Mouse (Mus musculus) lung, adult 2 months (tissue): ENCODE measurements around the gene Vasn. TPM values are rescaled to one million over a fixed set of nuclear protein-coding genes. Genes with fewer than 3 reads are reported as not detected.
A peak's percentile ranks its signal among the peaks of the same experiment; 100 is the strongest.

Experiments used
- DNase-seq: peaks from one replicate; pipeline ENCODE4 v3.0.0; 2022
- H3K4me1 ChIP-seq: fragments of 200-500 bp; 2 replicates; pipeline ENCODE4 v1.6.1; 2011; ENCODE audit warnings: low read length; ENCODE audit not compliant: control insufficient read depth, insufficient read depth
- H3K4me3 ChIP-seq: fragments of 200-500 bp; replicated peaks from 2 replicates; pipeline ENCODE3; 2011; ENCODE audit warnings: low read depth, mild to moderate bottlenecking, control low read depth, low read length; ENCODE audit errors: extremely low read depth
- CTCF ChIP-seq: fragments of 200-500 bp; IDR thresholded peaks from 2 replicates; pipeline ENCODE4 v1.5.1; 2011; ENCODE audit warnings: mild to moderate bottlenecking, low read length, control low read depth; ENCODE audit not compliant: insufficient read depth
- POLR2A ChIP-seq: fragments of 200-500 bp; IDR thresholded peaks from 2 replicates; pipeline ENCODE4 v1.6.1; 2011; ENCODE audit warnings: low read depth, mild to moderate bottlenecking, control low read depth, low read length, borderline replicate concordance; ENCODE audit errors: extremely low read depth
- whole genome bisulfite sequencing: fragments of 180-500 bp; shearing (Covaris S2); methylation state at CpG from one replicate; pipeline ENCODE4 v1.1.7; 2018; 5-methylcytosine and 5-hydroxymethylcytosine counted together
- polyA plus RNA-seq: library from polyadenylated mRNA; depleted of rRNA; stranded (reverse); fragments of >200 nt; gene quantifications from 2 replicates; pipeline ENCODE4 v1.2.3, GENCODE M21; 2012; rRNA removed

The Vasn gene
- 86.4 and 91.1 TPM in 2 replicates for polyA plus RNA-seq

DNA sequence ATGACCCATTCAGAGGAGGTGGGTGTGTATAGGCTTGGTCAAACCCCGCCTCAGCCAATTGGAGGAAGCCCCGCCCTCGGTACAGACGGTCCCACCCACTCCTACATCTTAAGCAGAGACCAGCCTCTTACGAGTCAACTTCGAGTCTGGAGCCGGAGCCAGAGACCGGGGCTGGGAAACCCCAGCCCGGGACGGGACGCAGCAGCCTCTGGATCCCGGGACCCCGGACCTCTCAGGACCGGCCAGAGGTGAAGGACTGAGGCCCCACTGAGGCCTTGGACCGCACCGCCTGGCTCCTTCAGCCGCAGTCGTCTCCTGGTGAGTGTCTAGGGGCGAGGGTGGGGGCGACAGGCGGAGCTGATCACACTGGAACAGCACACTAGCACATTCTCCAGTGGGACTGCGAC lies at the start of gene Vasn, which contains the start of gene Dnaja3:
Gene Vasn (plus strand): TSS at position 111 of the 407 bp plus-strand sequence.
Gene Dnaja3 (plus strand): TSS at position 159 of the 407 bp plus-strand sequence.
- DNase-seq = peak; percentile 91
- peaks cover 38% of the 10 kb centered on the region for H3K4me1 ChIP-seq
- TF ChIP-seq POLR2A (peak; percentile 91; the same call in 1 of the 2 replicates), CTCF (no peak)
- peak within 1 kb of the TSS; percentile 91 for H3K4me3 ChIP-seq
- 6% methylated on average over 22 of the region's 22 CpGs for WGBS

DNA sequence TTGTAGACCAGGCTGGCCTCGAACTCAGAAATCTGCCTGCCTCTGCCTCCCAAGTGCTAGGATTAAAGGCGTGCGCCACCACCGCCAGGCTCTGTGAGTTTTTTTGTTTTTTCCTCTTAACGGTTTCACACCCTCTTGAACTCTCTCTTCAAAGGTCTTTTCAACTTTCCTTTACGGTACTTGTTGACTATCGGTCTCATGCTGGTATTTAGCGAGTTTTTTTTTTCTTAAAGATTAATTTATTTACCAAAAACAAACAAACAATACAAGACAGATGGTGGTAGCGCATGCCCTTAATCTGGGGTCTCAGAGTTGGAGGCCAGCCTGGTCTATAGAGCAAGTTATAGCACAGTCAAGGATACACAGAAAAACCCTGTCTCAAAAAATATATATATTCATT lies 49.5 kb upstream of the Vasn start:
- TF ChIP-seq POLR2A (no peak), CTCF (no peak)
- H3K4me1 ChIP-seq = peaks cover 20% of the 10 kb centered on the region
- no peak overlapping the region for H3K4me3 ChIP-seq
- WGBS = 92% methylated on average over 9 of the region's 9 CpGs
- no peak for DNase-seq

DNA sequence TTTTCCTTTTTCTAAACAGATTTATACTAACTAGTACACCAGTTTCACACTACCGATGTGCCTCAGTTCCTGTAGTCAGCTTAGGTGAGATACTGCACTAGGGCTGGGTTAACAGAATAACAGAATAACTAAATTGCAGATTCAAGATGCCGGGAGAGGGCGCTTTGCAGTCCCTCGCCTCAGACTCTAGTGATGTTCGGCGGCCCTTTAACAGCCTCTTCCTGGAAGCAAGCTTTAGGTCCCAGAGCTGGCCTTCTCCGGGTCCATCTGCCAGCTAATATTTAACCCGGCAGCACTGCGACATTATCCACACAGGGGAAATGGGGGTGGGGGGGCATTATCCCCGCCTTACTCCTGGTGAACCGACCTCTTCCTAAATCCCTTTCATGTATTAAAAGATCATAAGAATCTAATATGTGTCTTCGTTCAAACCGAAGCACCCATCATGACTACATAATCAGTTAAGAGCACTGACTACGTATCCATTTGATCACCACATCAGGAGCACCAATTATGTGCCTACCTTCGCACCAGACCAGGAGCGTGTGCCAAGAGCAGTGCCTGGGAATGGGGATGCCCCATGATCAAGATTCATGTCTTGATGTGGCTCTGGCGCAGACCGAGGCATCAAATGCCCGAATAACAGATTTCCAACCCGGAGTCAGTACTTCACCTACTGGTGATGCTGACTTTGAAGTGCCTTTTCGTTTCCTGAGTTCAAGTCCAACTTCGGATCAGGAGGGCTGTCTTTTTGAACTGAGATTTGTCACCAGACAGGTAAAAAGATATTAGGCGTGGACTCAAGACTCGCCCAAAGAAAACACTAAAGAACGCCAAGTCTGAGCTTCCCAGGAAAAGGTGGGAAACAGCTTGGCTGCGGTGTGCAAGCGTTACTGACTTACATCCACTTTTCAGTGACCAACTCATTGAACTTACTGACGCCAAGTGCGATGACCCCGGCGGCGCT lies 46.5 kb upstream of the Vasn start:
- WGBS = 19% methylated on average over 32 of the region's 32 CpGs
- TF ChIP-seq POLR2A (no peak), CTCF (peak; percentile 47)
- peaks cover 18% of the 10 kb centered on the region for H3K4me1 ChIP-seq
- peak overlapping the region; percentile 50 for H3K4me3 ChIP-seq
- DNase-seq = peak; percentile 61

DNA sequence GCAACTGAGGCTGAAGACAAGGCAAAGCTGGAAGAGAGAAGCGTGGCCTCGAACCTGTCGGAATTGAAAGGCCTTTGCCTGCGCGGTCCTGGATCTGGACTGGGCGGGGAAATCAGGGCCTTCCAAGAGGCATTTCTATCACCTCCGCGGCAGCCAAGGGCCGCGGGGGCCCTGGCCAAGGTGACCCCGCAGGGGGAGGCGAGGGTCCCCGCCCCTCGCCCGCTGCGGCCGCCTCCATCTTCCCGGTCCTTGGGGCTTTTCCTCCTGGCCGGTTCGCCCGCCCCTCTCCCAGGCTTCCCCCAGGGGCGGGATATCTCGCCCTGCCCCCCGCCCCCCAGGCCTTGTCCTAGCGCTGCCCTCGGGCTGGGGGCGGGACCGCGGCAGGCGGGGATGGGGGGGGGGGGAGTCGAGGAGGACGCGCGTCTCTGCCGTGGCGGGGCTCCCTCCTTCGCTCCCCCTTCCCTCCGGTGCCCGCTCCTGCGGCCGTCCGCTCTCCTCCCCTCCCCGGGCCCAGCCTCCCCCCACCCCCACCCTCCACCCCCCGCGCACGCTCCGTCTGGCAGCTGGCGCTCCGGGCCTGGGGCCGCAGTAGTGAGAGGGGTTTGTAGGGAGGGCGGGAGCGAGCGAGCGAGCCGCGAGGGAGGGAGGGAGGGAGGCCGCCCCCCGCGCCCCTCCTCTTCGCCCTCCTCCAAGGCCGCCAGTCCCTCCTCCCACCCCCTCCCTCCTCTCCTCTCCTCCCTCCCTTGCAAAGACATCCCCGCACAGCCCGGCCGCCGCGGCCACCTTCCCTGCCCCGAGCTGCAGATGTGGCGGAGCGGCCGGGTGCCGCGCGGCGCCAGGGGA lies 45.5 kb upstream of the Vasn start, which contains the start of gene Glis2:
Gene Glis2 (plus strand): TSS at position 743 of the 843 bp plus-strand sequence.
- peak; percentile 65 for DNase-seq
- WGBS = 1% methylated on average over 21 of the region's 74 CpGs
- peaks cover 18% of the 10 kb centered on the region for H3K4me1 ChIP-seq
- peak within 1 kb of the TSS; percentile 85 for H3K4me3 ChIP-seq
- TF ChIP-seq POLR2A (peak; percentile 45; the same call in 1 of the 2 replicates), CTCF (no peak)

DNA sequence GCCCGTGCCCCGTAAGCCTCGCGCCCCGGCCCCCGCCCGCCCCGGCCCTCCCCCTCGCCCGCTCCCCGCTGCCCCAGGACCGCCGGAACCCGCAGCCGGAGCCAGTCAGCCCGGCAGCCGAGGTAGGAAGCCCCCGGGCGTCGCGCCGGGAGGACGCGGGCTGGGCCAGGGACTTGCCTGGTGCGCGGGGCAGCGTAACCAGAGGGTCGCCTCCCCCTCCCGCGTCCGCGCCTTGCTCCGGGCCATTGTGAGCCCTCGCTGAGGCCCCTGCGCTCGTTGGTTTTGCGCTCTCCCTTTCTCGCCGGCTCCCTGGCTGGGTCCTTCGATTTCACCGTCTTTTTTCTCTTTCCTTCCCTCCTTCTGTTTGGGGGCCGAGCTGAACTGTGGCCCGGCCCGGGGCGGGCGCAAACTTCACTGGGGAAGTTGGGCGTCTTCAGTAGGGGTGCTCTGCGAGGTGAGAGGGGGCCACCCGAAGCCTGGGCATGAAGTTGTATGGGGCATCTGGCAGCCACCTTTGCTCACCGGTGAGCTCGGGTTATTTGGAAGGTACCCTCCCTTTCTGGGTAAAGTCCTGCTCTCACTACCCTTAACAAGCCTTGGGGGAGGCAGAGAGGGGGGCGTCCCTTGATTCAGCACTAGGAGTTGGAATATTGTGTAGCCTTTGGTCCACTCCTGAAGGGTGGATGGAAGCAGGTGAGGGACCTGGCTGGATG lies 44.8 kb upstream of the Vasn start:
- Histone ChIP-seq H3K4me1 (peaks cover 18% of the 10 kb centered on the region), H3K4me3 (peak overlapping the region; percentile 85)
- DNase-seq = no peak
- under 1% methylated on average over 47 of the region's 52 CpGs for whole genome bisulfite sequencing
- TF ChIP-seq POLR2A = no peak
- no peak for TF ChIP-seq CTCF

DNA sequence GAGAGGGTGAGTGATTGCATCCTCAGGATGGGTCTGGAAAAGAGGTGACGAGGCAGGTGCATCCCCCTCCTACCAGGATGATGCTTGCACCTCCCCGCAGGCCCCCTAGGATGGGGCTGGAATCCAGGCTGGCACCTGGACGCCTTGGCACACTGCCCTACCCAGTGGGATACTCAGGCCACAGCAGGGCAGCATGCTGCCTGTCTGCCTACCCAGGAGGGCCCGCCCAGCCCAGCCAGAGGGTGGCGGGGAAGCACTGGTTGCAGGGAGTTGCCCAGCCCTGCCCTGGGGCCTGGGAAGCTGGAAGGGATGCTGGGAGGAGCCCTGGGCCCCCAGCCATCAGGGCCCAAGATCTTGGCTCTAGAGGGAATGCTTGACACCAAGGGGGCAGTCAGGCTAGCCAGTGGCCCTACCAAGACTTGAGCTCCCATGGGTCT lies 44.2 kb upstream of the Vasn start:
- 21% methylated on average over 5 of the region's 5 CpGs for WGBS
- Histone ChIP-seq H3K4me1 (peaks cover 18% of the 10 kb centered on the region), H3K4me3 (peak overlapping the region; percentile 85)
- no peak for TF ChIP-seq CTCF
- DNase-seq = peak; percentile 60

DNA sequence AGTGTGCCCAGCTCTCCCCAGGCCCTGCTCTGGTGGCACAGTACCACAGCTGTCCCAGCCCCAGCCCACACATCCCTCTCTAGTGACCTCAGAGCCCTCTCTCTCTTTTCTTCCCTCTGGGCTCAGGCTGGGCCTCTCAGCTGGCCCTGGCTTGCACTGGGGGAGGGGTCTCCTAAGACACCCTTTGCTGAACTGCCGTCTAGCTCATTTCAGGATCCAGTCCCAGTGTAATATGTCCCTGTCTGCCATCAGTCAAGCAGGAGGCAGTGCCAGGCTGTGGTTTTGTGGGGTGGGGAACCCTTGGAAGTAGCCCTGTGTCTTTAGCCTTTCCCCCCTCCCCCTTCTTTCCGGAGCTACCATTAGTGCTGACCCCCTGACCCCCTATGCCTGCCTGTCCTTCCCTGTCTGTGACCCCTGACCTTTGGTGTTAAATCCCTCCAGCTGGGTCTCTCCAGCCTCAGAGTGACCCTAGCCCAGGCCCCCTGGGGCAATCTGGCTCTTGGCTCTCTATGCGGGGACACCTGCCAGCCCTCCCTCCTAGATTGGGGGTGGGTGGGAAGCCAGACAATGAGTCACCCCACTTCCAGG lies 43.5 kb upstream of the Vasn start:
- 20% methylated on average over 3 of the region's 3 CpGs for WGBS
- Histone ChIP-seq H3K4me1 (peaks cover 21% of the 10 kb centered on the region), H3K4me3 (peak overlapping the region; percentile 33)
- no peak for TF ChIP-seq POLR2A
- no peak for TF ChIP-seq CTCF
- DNase-seq = no peak

DNA sequence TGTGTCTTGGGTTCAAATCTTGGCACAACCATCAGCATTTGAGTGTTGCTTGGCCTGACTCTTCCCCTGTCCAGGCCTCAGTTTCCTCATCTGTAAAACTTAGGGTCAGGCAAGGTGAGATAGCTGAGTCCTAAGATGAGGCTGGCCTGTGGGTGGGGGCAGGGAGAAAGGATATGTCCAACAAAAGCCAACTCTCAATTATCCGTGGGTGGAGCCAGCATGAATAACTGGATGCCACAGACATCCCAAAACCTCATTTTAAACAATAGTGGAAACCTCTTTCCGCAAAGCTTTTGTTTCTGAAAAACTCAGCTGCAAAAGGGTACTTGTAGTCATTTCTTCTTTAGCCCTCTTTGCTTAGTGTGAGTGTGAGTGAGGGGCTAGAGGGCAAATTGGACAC lies 42.9 kb upstream of the Vasn start:
- peaks cover 21% of the 10 kb centered on the region for H3K4me1 ChIP-seq
- no peak for TF ChIP-seq CTCF
- H3K4me3 ChIP-seq = no peak overlapping the region
- no peak for DNase-seq
- 29% methylated on average over 2 of the region's 2 CpGs for WGBS
